Mouse (Mus musculus) midbrain, embryonic 15.5 days (tissue): ENCODE results near the gene Rbp1. TPM values are rescaled to one million over a fixed set of nuclear protein-coding genes. Genes with fewer than 3 reads are reported as not detected.

Experiments used
- ATAC-seq: fragments of 200-750 bp; cut with Nextera tagmentation; replicated peaks from 2 replicates; pipeline ENCODE4 v1.8.0; 2017; ENCODE audit warnings: moderate TSS enrichment
- H3K27ac ChIP-seq: fragments of 300-500 bp; sonication (generic); 2 replicates; pipeline ENCODE4 v1.5.1; 2015; ENCODE audit warnings: mild to moderate bottlenecking, inconsistent platforms
- H3K27me3 ChIP-seq: fragments of 300-500 bp; sonication (generic); replicated peaks from 2 replicates; pipeline ENCODE4 v1.6.1; 2015; ENCODE audit warnings: inconsistent platforms
- H3K36me3 ChIP-seq: fragments of 300-500 bp; sonication (generic); replicated peaks from 2 replicates; pipeline ENCODE4 v1.6.1; 2015; ENCODE audit warnings: inconsistent platforms
- H3K4me1 ChIP-seq: fragments of 300-500 bp; sonication (generic); 2 replicates; pipeline ENCODE4 v1.6.1; 2015; ENCODE audit warnings: inconsistent platforms
- H3K4me2 ChIP-seq: fragments of 300-500 bp; sonication (generic); 2 replicates; pipeline ENCODE4 v1.6.1; 2015; ENCODE audit warnings: inconsistent platforms, mild to moderate bottlenecking, moderate library complexity
- H3K4me3 ChIP-seq: fragments of 300-500 bp; sonication (generic); 2 replicates; pipeline ENCODE4 v1.5.1; 2015; ENCODE audit warnings: mild to moderate bottlenecking, inconsistent platforms
- H3K9ac ChIP-seq: fragments of 300-500 bp; sonication (generic); 2 replicates; pipeline ENCODE4 v1.6.1; 2015; ENCODE audit warnings: mild to moderate bottlenecking, inconsistent platforms
- H3K9me3 ChIP-seq: fragments of 300-500 bp; sonication (generic); 2 replicates; pipeline ENCODE4 v1.6.1; 2016; ENCODE audit warnings: inconsistent platforms
- WGBS: fragments of 180-500 bp; shearing (Covaris S2); methylation state at CpG from one replicate; pipeline ENCODE4 v1.1.7; 2015; ENCODE audit warnings: mixed read lengths; 5-methylcytosine and 5-hydroxymethylcytosine counted together
- polyA plus RNA-seq: library from polyadenylated mRNA; unstranded; fragments of >200 nt; fragmentation: Nextera tagmentation; extraction: Ambion mirVana; gene quantifications from 2 replicates; pipeline ENCODE4 v1.2.1, GENCODE M21; 2015

Gene Rbp1
- polyA plus RNA-seq, 1 experiment from 2014 or later: 25.5 TPM

- no peak overlapping the region for H3K4me2 ChIP-seq
- WGBS: 71% methylated on average over 8 of the region's 8 CpGs
- no peaks in the 10 kb centered on the region for H3K36me3 ChIP-seq
- no peak overlapping the region for H3K4me3 ChIP-seq
- no peak overlapping the region for H3K27ac ChIP-seq
- H3K9ac ChIP-seq: no peak overlapping the region
- no peak for ATAC-seq
- peaks cover 11% of the 10 kb centered on the region for H3K4me1 ChIP-seq
- no peaks in the 10 kb centered on the region for H3K9me3 ChIP-seq
- H3K27me3 ChIP-seq: peaks cover 8% of the 10 kb centered on the region
These were observed 6.0 kb downstream of the Rbp1 start for GRCm38 (mm10) chr9:98428783-98429182.

DNA sequence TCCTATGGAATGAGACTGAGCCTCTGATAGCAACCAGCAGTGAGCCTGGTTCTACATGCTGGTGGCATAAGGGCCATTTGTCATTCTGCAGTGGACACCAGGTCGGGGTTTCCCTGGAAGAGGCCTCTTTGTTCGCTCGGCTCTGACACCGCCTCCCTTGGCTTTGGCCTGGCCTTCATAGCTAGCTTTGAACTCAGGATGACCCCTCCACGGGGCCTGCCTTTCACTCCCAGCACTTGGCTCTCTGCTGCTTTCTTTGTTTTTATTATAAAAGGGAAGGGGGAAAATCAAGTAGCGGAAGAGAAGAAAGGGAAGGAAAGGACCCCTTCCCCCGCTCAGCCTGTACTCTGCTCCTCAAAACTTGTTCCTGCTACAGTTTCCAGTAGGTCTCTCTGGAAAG lies 7.0 kb downstream of the Rbp1 start:
- Histone ChIP-seq H3K27ac (no peak overlapping the region), H3K36me3 (no peaks in the 10 kb centered on the region), H3K4me1 (peaks cover 1% of the 10 kb centered on the region; the same call in 1 of the 2 replicates), H3K9me3 (no peaks in the 10 kb centered on the region), H3K4me3 (no peak overlapping the region), H3K4me2 (no peak overlapping the region), H3K9ac (no peak overlapping the region), H3K27me3 (peaks cover 8% of the 10 kb centered on the region)
- no peak for ATAC-seq
- WGBS: 20% methylated on average over 7 of the region's 7 CpGs

DNA sequence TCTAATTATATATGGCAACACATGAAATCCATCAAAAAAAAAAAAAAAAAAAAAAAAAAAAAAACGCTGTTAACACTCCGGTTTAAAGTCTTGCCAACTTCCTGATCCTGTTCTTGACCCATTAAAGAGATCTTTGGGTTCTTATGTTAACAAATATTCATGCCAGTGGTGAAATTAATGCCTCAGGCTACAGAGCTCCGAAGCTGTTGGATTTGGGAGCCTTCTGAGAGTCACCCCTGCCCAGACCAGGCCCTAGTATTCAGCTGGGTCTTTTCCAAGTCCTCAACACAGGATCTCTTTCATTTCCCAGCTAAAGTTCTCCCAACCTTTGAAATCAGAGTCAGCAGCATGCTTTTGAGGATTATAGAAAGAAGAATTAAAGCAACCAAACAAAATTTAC lies 7.8 kb downstream of the Rbp1 start:
- Histone ChIP-seq H3K4me1 (no peaks in the 10 kb centered on the region), H3K27ac (no peak overlapping the region), H3K9me3 (no peaks in the 10 kb centered on the region), H3K4me2 (no peak overlapping the region), H3K9ac (no peak overlapping the region), H3K4me3 (no peak overlapping the region), H3K36me3 (no peaks in the 10 kb centered on the region), H3K27me3 (peaks cover 8% of the 10 kb centered on the region)
- 73% methylated on average over 3 of the region's 3 CpGs for WGBS
- ATAC-seq: no peak

GRCm38 (mm10) chr9:98433021-98433420 lies 10.3 kb downstream of the Rbp1 start:
- no peaks in the 10 kb centered on the region for H3K36me3 ChIP-seq
- H3K4me1 ChIP-seq: no peaks in the 10 kb centered on the region
- H3K27me3 ChIP-seq: no peaks in the 10 kb centered on the region
- no peaks in the 10 kb centered on the region for H3K9me3 ChIP-seq
- no peak overlapping the region for H3K4me2 ChIP-seq
- 32% methylated on average over 2 of the region's 2 CpGs for WGBS
- H3K9ac ChIP-seq: no peak overlapping the region
- no peak for ATAC-seq
- no peak overlapping the region for H3K4me3 ChIP-seq
- no peak overlapping the region for H3K27ac ChIP-seq

- no peaks in the 10 kb centered on the region for H3K9me3 ChIP-seq
- H3K27ac ChIP-seq: no peak overlapping the region
- no peak for ATAC-seq
- no peaks in the 10 kb centered on the region for H3K4me1 ChIP-seq
- H3K4me2 ChIP-seq: no peak overlapping the region
- H3K4me3 ChIP-seq: no peak overlapping the region
- no peak overlapping the region for H3K9ac ChIP-seq
- WGBS: 33% methylated on average over 4 of the region's 4 CpGs
- H3K27me3 ChIP-seq: no peaks in the 10 kb centered on the region
- no peaks in the 10 kb centered on the region for H3K36me3 ChIP-seq
These were observed 11.3 kb downstream of the Rbp1 start for GRCm38 (mm10) chr9:98433956-98434588.

DNA sequence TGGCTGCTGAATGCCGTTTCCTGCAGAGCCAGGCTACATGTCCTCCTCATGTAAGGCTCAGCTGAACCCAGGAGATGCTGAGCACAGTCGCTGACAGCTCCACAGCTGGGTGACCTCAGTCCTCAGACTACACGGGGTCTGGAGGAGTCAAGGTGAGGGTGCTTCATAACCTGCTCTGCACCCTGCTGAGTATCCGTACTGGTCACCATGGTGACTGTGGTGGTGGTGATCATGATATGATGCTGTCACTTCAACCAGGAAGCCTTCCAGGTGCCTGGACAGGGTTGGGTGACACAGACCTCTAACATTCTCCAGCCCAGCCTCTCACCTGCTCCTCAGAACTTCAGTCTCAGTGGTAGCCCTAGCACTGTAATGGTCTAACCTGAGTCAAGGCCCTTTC lies 15.1 kb downstream of the Rbp1 start:
- ATAC-seq: no peak
- H3K4me3 ChIP-seq: no peak overlapping the region
- 87% methylated on average over 4 of the region's 4 CpGs for WGBS

GRCm38 (mm10) chr9:98439091-98439490 lies 16.3 kb downstream of the Rbp1 start:
- Histone ChIP-seq H3K9ac (no peak overlapping the region), H3K36me3 (no peaks in the 10 kb centered on the region), H3K4me2 (no peak overlapping the region), H3K9me3 (no peaks in the 10 kb centered on the region), H3K27ac (no peak overlapping the region), H3K4me1 (no peaks in the 10 kb centered on the region), H3K4me3 (no peak overlapping the region), H3K27me3 (no peaks in the 10 kb centered on the region)
- no peak for ATAC-seq
- 62% methylated on average over 3 of the region's 3 CpGs for WGBS

More for the DNA sequence above, 15.1 kb downstream of the Rbp1 start:
- Histone ChIP-seq H3K4me2 (no peak overlapping the region), H3K9ac (no peak overlapping the region), H3K9me3 (no peaks in the 10 kb centered on the region), H3K27me3 (no peaks in the 10 kb centered on the region), H3K27ac (no peak overlapping the region), H3K36me3 (no peaks in the 10 kb centered on the region), H3K4me1 (no peaks in the 10 kb centered on the region)

DNA sequence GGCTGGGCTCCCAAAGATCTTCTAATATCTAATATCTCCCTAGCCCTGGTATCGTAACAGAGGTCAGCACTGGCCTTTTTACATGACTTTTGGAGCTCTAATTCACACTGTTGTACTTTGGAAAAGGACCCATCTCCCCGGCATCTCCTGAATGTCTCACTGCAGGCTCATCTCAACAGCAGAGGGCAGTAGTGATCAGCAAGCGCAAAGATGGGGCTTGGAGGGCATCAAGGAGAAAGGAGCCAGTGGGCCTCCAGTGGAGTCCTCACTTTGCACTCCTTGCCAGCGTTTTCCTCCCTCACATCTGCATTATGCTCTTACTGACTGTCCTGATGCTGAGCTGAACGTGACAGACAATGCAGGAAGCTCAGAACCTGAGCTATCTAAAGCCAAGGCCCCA lies 19.9 kb downstream of the Rbp1 start:
- Histone ChIP-seq H3K27ac (no peak overlapping the region), H3K9me3 (no peaks in the 10 kb centered on the region), H3K36me3 (no peaks in the 10 kb centered on the region), H3K9ac (no peak overlapping the region), H3K27me3 (no peaks in the 10 kb centered on the region), H3K4me1 (no peaks in the 10 kb centered on the region), H3K4me2 (no peak overlapping the region), H3K4me3 (no peak overlapping the region)
- no peak for ATAC-seq
- WGBS: 45% methylated on average over 5 of the region's 5 CpGs

DNA sequence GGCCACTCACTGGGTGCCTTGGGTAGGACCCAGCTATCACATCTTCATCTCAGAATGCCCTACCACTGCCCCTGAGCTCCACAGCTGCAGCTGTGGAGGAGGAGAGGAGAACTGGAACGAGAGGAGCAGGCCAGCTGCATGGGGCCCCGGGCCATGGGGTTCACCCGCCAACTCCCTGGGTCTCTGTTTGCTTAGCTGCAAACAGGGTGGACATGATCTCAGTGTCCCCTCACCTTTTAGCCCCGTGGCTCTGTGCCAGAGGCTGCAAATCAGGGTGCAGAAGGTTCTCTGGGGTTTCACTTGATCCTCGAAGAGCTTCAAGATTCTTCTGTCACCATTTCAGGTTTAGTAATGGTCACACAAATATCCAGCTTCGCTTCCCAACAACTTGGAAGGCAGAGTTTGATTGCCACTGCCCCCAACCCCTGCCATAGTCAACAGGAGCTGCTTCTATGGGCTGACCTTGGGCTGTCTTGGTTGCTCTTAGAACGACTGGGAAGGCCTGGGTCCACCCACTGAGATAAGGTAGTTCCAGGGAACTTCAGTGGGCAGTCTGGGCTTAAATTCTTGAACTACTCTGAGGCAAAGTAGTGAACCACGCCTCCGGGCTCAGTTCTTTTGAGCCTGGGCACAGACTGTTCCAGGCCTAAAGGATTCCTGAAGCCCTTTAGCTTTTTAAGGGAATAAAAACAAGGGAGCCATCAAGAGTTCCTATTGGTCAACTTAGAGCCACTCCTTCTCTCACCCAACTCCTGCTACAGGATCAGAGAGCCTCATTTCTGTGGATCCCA lies 22.8 kb downstream of the Rbp1 start:
- ATAC-seq: no peak
- Histone ChIP-seq H3K27me3 (no peaks in the 10 kb centered on the region), H3K36me3 (no peaks in the 10 kb centered on the region), H3K27ac (no peak overlapping the region), H3K9ac (no peak overlapping the region), H3K9me3 (no peaks in the 10 kb centered on the region), H3K4me3 (no peak overlapping the region), H3K4me1 (no peaks in the 10 kb centered on the region), H3K4me2 (no peak overlapping the region)
- 83% methylated on average over 9 of the region's 9 CpGs for WGBS

GRCm38 (mm10) chr9:98450976-98451375 lies 28.2 kb downstream of the Rbp1 start:
- no peaks in the 10 kb centered on the region for H3K9me3 ChIP-seq
- no peak overlapping the region for H3K9ac ChIP-seq
- H3K4me2 ChIP-seq: no peak overlapping the region
- no peak overlapping the region for H3K27ac ChIP-seq
- H3K4me3 ChIP-seq: no peak overlapping the region
- no peaks in the 10 kb centered on the region for H3K4me1 ChIP-seq
- WGBS: 59% methylated on average over 1 of the region's 1 CpGs
- ATAC-seq: no peak
- no peaks in the 10 kb centered on the region for H3K27me3 ChIP-seq
- H3K36me3 ChIP-seq: no peaks in the 10 kb centered on the region

DNA sequence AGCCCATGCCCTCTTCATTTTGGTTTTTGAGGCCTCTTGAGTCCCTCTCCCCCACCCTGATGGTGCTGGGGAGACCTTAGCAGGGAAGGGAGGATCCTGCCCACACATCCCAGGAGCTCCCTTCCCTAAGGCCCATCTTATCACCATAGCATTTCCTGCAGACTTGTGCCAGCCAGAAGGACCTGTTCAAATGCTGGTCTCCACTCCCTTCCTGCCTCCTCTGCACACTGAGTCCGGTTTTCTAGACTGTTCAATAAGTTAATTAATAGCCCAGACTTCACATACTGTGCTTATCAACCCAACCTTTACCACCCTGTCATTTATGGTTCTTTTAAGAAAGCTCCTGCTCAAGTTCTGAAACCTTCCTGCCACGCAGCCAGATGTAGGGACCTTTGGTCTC lies 43.9 kb downstream of the Rbp1 start:
- no peak overlapping the region for H3K4me3 ChIP-seq
- ATAC-seq: no peak
- H3K27ac ChIP-seq: no peak overlapping the region
- no peaks in the 10 kb centered on the region for H3K36me3 ChIP-seq
- no peaks in the 10 kb centered on the region for H3K27me3 ChIP-seq
- no peak overlapping the region for H3K9ac ChIP-seq
- WGBS: 91% methylated on average over 2 of the region's 2 CpGs
- H3K4me2 ChIP-seq: no peak overlapping the region
- no peaks in the 10 kb centered on the region for H3K9me3 ChIP-seq
- H3K4me1 ChIP-seq: no peaks in the 10 kb centered on the region

DNA sequence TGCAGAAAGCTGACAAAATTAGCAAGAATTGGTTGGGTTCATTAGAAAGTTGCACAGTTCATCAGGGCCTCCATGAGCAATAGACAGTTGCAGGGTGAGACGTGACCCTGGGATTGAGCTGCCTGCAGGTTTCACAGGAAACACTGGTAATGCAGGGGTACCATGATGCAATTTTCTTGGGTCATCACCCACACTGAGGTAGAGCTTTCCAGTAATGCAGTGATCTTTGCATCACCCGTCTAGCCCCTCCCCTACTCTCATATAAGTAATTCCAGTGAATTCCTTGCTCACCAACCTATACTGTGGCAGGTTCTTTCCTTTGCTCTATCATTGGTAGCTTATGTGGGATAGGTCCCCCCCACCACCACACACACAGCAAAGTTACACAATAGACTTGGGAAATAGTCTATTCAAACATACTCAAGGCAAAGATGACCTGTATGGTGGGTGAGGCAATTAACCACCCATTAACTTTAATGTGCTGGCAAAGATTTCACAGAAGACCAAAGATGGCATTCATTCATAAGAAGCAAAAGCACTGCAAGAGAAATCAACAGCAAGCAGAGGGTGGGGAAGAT lies 57.5 kb downstream of the Rbp1 start:
- no peaks in the 10 kb centered on the region for H3K4me1 ChIP-seq
- H3K9ac ChIP-seq: no peak overlapping the region
- H3K4me2 ChIP-seq: no peak overlapping the region
- no peaks in the 10 kb centered on the region for H3K27me3 ChIP-seq
- ATAC-seq: no peak
- no peaks in the 10 kb centered on the region for H3K36me3 ChIP-seq
- WGBS: 82% methylated on average over 2 of the region's 2 CpGs
- H3K27ac ChIP-seq: no peak overlapping the region
- H3K9me3 ChIP-seq: no peaks in the 10 kb centered on the region
- no peak overlapping the region for H3K4me3 ChIP-seq

GRCm38 (mm10) chr9:98482256-98482655 lies 59.5 kb downstream of the Rbp1 start:
- H3K27me3 ChIP-seq: no peaks in the 10 kb centered on the region
- no peaks in the 10 kb centered on the region for H3K36me3 ChIP-seq
- no peak overlapping the region for H3K9ac ChIP-seq
- no peak overlapping the region for H3K27ac ChIP-seq
- H3K9me3 ChIP-seq: no peaks in the 10 kb centered on the region
- no peak for ATAC-seq
- H3K4me1 ChIP-seq: no peaks in the 10 kb centered on the region
- WGBS: 76% methylated on average over 4 of the region's 4 CpGs
- no peak overlapping the region for H3K4me2 ChIP-seq
- H3K4me3 ChIP-seq: no peak overlapping the region
